Mouse (Mus musculus) G1E (cell line): ENCODE measurements around the gene Fbrs.

ENCODE experiments used
- CTCF ChIP-seq: IDR thresholded peaks from 2 replicates; pipeline ENCODE4 v1.5.1; 2012; ENCODE audit warnings: low read depth, low read length, inconsistent platforms, mixed read lengths
- TAL1 ChIP-seq: conservative IDR thresholded peaks from 2 replicates; pipeline ENCODE4 v1.6.1; 2012; ENCODE audit warnings: low read depth, low read length, inconsistent platforms, mixed read lengths

DNA sequence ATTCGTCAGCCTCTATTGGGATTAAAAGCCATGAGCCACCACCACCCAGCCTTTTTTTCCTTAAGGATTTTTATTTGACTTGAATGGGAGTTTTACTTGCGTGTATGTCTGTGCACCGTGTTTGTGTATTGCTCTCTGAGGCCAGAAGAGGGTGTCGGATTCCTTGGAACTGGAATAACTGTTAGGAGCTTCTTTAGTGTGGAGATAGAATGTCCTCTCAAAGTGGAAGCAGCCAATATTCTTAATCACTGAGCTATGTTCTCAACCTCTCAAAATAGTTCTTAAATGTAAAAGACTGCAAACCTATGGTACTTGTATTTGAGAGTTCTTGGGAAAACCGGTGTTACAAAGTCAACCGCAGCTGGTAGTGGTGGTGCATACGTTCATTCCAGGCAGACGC is 32.2 kb downstream of the Fbrs start:
- TF ChIP-seq TAL1 = no peak
- TF ChIP-seq CTCF = no peak
